Mouse (Mus musculus) limb, embryonic 11.5 days (tissue): ENCODE results near the gene Gtf3c5. TPM values are rescaled to one million over a fixed set of nuclear protein-coding genes. Genes with fewer than 3 reads are reported as not detected.

Experiments
- ATAC-seq: fragments of 200-750 bp; cut with Nextera tagmentation; 2 replicates; pipeline ENCODE4 v1.8.0; 2017; ENCODE audit warnings: low read depth; ENCODE audit not compliant: insufficient number of reproducible peaks, low FRiP score, low TSS enrichment
- DNase-seq: peaks from one replicate; pipeline ENCODE4 v3.0.0-alpha.2; 2015; ENCODE audit warnings: low spot score
- H3K27ac ChIP-seq: fragments of 300-500 bp; sonication (generic); replicated peaks from 2 replicates; pipeline ENCODE4 v1.5.1; 2014; ENCODE audit warnings: low read depth, mild to moderate bottlenecking, low read length
- H3K27me3 ChIP-seq: fragments of 300-500 bp; sonication (generic); 2 replicates; pipeline ENCODE4 v1.6.1; 2014; ENCODE audit warnings: mild to moderate bottlenecking, low read length, mixed read lengths; ENCODE audit not compliant: control insufficient read depth, insufficient read depth
- H3K36me3 ChIP-seq: fragments of 300-500 bp; sonication (generic); 2 replicates; pipeline ENCODE4 v1.6.1; 2014; ENCODE audit warnings: mild to moderate bottlenecking, low read length, moderate library complexity, mixed read lengths; ENCODE audit not compliant: control insufficient read depth, insufficient read depth
- H3K4me1 ChIP-seq: fragments of 300-500 bp; sonication (generic); 2 replicates; pipeline ENCODE4 v1.6.1; 2014; ENCODE audit warnings: low read length, mixed read lengths; ENCODE audit not compliant: control insufficient read depth, insufficient read depth
- H3K4me2 ChIP-seq: fragments of 300-500 bp; sonication (generic); 2 replicates; pipeline ENCODE4 v1.6.1; 2014; ENCODE audit warnings: low read depth, mild to moderate bottlenecking, moderate library complexity; ENCODE audit not compliant: severe bottlenecking
- H3K4me3 ChIP-seq: fragments of 300-500 bp; sonication (generic); 2 replicates; pipeline ENCODE4 v1.5.1; 2014; ENCODE audit warnings: low read depth, low read length
- H3K9ac ChIP-seq: fragments of 300-500 bp; sonication (generic); 2 replicates; pipeline ENCODE4 v1.6.1; 2014; ENCODE audit warnings: mild to moderate bottlenecking, low read length
- H3K9me3 ChIP-seq: fragments of 300-500 bp; sonication (generic); 2 replicates; pipeline ENCODE4 v1.6.1; 2016; ENCODE audit warnings: low read length; ENCODE audit not compliant: control insufficient read depth
- WGBS: fragments of 180-500 bp; shearing (Covaris S2); extraction: QIAGEN DNeasy Blood & Tissue Kit; methylation state at CpG from one replicate; pipeline ENCODE4 v1.1.7; 2014; 5-methylcytosine and 5-hydroxymethylcytosine counted together
- polyA plus RNA-seq: library from polyadenylated mRNA; unstranded; fragments of >200 nt; fragmentation: Nextera tagmentation; extraction: Ambion mirVana; gene quantifications from 2 replicates; pipeline ENCODE4 v1.2.1, GENCODE M21; 2014

Gtf3c5 gene
- polyA plus RNA-seq, 1 experiment from 2014 or later, result 48.6 TPM

GRCm38 (mm10) chr2:28549157-28549556 lies 34.4 kb downstream of the Gtf3c5 start:
- H3K36me3 ChIP-seq, result peaks cover 23% of the 10 kb centered on the region; the same call in 1 of the 2 replicates
- no peaks in the 10 kb centered on the region for H3K9me3 ChIP-seq
- H3K4me2 ChIP-seq, result no peak overlapping the region
- H3K27me3 ChIP-seq, result no peaks in the 10 kb centered on the region
- H3K4me3 ChIP-seq, result no peak overlapping the region
- 91% methylated on average over 13 of the region's 13 CpGs for whole genome bisulfite sequencing
- no peaks in the 10 kb centered on the region for H3K4me1 ChIP-seq
- DNase-seq (no peak), ATAC-seq (no peak)
- no peak overlapping the region for H3K9ac ChIP-seq
- H3K27ac ChIP-seq, result no peak overlapping the region

- Histone ChIP-seq H3K9ac (no peak overlapping the region), H3K4me1 (no peaks in the 10 kb centered on the region), H3K4me2 (no peak overlapping the region), H3K36me3 (peaks cover 25% of the 10 kb centered on the region; the same call in 1 of the 2 replicates), H3K27ac (no peak overlapping the region), H3K27me3 (no peaks in the 10 kb centered on the region), H3K9me3 (no peaks in the 10 kb centered on the region), H3K4me3 (no peak overlapping the region)
- ATAC-seq (peak; percentile 45; the same call in 1 of the 2 replicates), DNase-seq (peak; percentile 91)
- WGBS, result 56% methylated on average over 11 of the region's 11 CpGs
Observed at GRCm38 (mm10) chr2:28547237-28548172, 36.0 kb downstream of the Gtf3c5 start.

- 74% methylated on average over 6 of the region's 6 CpGs for WGBS
- H3K4me1 ChIP-seq, result no peaks in the 10 kb centered on the region
- peaks cover 27% of the 10 kb centered on the region; the same call in 1 of the 2 replicates for H3K36me3 ChIP-seq
- DNase-seq (no peak), ATAC-seq (no peak)
- H3K27me3 ChIP-seq, result no peaks in the 10 kb centered on the region
- no peaks in the 10 kb centered on the region for H3K9me3 ChIP-seq
- no peak overlapping the region for H3K4me3 ChIP-seq
- H3K4me2 ChIP-seq, result no peak overlapping the region
- H3K27ac ChIP-seq, result no peak overlapping the region
- H3K9ac ChIP-seq, result no peak overlapping the region
Observed at GRCm38 (mm10) chr2:28546560-28546959, 37.0 kb downstream of the Gtf3c5 start.

- peaks cover 27% of the 10 kb centered on the region; the same call in 1 of the 2 replicates for H3K36me3 ChIP-seq
- H3K4me2 ChIP-seq, result no peak overlapping the region
- H3K9me3 ChIP-seq, result no peaks in the 10 kb centered on the region
- no peaks in the 10 kb centered on the region for H3K4me1 ChIP-seq
- DNase-seq (no peak), ATAC-seq (no peak)
- H3K9ac ChIP-seq, result no peak overlapping the region
- H3K4me3 ChIP-seq, result no peak overlapping the region
- no peak overlapping the region for H3K27ac ChIP-seq
- H3K27me3 ChIP-seq, result no peaks in the 10 kb centered on the region
Observed at GRCm38 (mm10) chr2:28545976-28546375, 37.6 kb downstream of the Gtf3c5 start.

GRCm38 (mm10) chr2:28543894-28544293 lies 39.7 kb downstream of the Gtf3c5 start:
- WGBS, result 95% methylated on average over 8 of the region's 8 CpGs
- Histone ChIP-seq H3K4me2 (no peak overlapping the region), H3K36me3 (peaks cover 22% of the 10 kb centered on the region; the same call in 1 of the 2 replicates), H3K9ac (no peak overlapping the region), H3K27ac (no peak overlapping the region), H3K4me1 (peaks cover 11% of the 10 kb centered on the region), H3K4me3 (no peak overlapping the region), H3K27me3 (no peaks in the 10 kb centered on the region), H3K9me3 (no peaks in the 10 kb centered on the region)
- no peak for ATAC-seq
- DNase-seq, result no peak

GRCm38 (mm10) chr2:28540587-28541227 lies 42.8 kb downstream of the Gtf3c5 start:
- Histone ChIP-seq H3K4me2 (no peak overlapping the region), H3K27ac (no peak overlapping the region), H3K4me1 (peaks cover 31% of the 10 kb centered on the region), H3K9ac (no peak overlapping the region), H3K4me3 (no peak overlapping the region), H3K36me3 (peaks cover 17% of the 10 kb centered on the region; the same call in 1 of the 2 replicates), H3K9me3 (no peaks in the 10 kb centered on the region), H3K27me3 (no peaks in the 10 kb centered on the region)
- DNase-seq, result no peak
- 80% methylated on average over 8 of the region's 8 CpGs for WGBS
- no peak for ATAC-seq

GRCm38 (mm10) chr2:28539949-28540348 lies 43.6 kb downstream of the Gtf3c5 start:
- Histone ChIP-seq H3K4me2 (no peak overlapping the region), H3K27me3 (no peaks in the 10 kb centered on the region), H3K27ac (no peak overlapping the region), H3K36me3 (peaks cover 15% of the 10 kb centered on the region; the same call in 1 of the 2 replicates), H3K9ac (no peak overlapping the region), H3K9me3 (no peaks in the 10 kb centered on the region), H3K4me3 (no peak overlapping the region), H3K4me1 (peaks cover 38% of the 10 kb centered on the region)
- ATAC-seq (no peak), DNase-seq (no peak)
- WGBS, result 83% methylated on average over 2 of the region's 2 CpGs

- peak overlapping the region; percentile 79 for H3K27ac ChIP-seq
- WGBS, result 50% methylated on average over 7 of the region's 7 CpGs
- H3K27me3 ChIP-seq, result no peaks in the 10 kb centered on the region
- peak overlapping the region; percentile 19; the same call in 1 of the 2 replicates for H3K9ac ChIP-seq
- no peak overlapping the region for H3K4me2 ChIP-seq
- peaks cover 12% of the 10 kb centered on the region; the same call in 1 of the 2 replicates for H3K36me3 ChIP-seq
- no peak overlapping the region for H3K4me3 ChIP-seq
- ATAC-seq, result peak; percentile 20
- DNase-seq, result peak; percentile 60
- H3K4me1 ChIP-seq, result peaks cover 46% of the 10 kb centered on the region
- no peaks in the 10 kb centered on the region for H3K9me3 ChIP-seq
Observed at GRCm38 (mm10) chr2:28539206-28539605, 44.3 kb downstream of the Gtf3c5 start.
